Mouse (Mus musculus) lung, postnatal 0 days (tissue): Measurements from ENCODE around the gene Egflam.

ENCODE experiments used
- CTCF ChIP-seq: IDR thresholded peaks from 2 replicates; pipeline ENCODE4 v1.5.1; 2016; ENCODE audit warnings: antibody characterized with exemption, mild to moderate bottlenecking
- EP300 ChIP-seq: IDR thresholded peaks from 2 replicates; pipeline ENCODE4 v1.6.1; 2016; ENCODE audit warnings: antibody characterized with exemption, mild to moderate bottlenecking, control low read depth

- TF ChIP-seq CTCF (no peak), EP300 (no peak)
These were observed 210.5 kb downstream of the Egflam start for GRCm38 (mm10) chr15:7187682-7188081.
